Mouse (Mus musculus) gastrocnemius, postnatal 36 days (tissue): ENCODE results near the gene Lypd6b. TPM values are rescaled to one million over a fixed set of nuclear protein-coding genes. Genes with fewer than 3 reads are reported as not detected.

ENCODE experiments used
- DNase-seq, 2 experiments: peaks; one replicate each; pipeline ENCODE4 v3.0.0; 2022
- intact Hi-C: fragments of 180-260 bp; cut with DNase I; formaldehyde crosslinking; loops from one replicate; pipeline ENCODE4 v1.15.1; 2025
- long read RNA-seq, 2 experiments: library from polyadenylated mRNA; stranded (forward); transcript quantifications; one replicate each; pipeline ENCODE4 v2.0.0; 2021
- total RNA-seq, 2 experiments: library from RNA; stranded (reverse); gene quantifications; 2 replicates each; pipeline ENCODE4 v1.2.3; 2021

The Lypd6b gene
- not detected for total RNA-seq
- long read RNA-seq, experiment 1 = 0 reads
- long read RNA-seq, experiment 2 = 0 reads

DNA sequence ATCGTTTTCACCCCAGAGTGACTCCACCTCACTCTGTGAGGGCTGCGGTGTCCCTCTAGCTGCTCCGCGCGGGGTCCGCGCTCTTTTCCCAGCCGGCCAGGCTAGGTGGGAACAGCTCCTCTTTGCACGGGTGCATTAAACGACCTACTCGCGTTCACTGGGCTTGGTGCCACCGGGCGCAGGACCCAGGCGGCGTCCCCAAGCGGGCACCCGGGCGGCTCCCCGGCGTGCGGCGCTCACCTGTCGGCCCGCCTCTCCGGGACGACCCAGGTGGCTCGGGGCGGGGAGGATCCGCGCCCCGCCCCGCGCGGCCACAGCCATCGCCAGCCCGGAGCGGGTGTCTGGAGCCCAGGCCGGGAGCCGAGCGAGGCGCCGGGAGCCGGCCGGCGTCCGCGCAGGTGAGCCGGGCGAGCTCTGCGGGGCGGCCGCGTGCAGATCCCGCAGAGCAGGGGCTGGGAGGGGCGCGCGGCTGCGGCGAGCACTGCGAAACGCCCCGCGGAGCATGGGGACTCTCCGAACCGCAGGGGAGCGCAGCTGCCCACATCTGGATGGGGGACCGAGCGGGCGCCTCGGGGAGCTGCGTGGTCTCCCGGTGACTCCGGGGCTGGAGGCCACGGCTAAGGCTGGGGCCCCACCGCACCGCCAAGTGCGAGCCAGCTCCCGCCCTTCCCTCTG lies at the start of gene Lypd6b:
Gene Lypd6b, plus strand, starts transcription at position 313 of the 675 bp plus-strand sequence.
- intact Hi-C loops = no loop called here
- no peak for DNase-seq

- intact Hi-C loops = loop anchor here (10.0 kb wide), 1 partner anchor 834 kb away; no protein-coding TSS in a partner anchor
- DNase-seq = no peak
Observed at GRCm38 (mm10) chr2:49739046-49739445, 48.4 kb upstream of the Lypd6b start.

DNA sequence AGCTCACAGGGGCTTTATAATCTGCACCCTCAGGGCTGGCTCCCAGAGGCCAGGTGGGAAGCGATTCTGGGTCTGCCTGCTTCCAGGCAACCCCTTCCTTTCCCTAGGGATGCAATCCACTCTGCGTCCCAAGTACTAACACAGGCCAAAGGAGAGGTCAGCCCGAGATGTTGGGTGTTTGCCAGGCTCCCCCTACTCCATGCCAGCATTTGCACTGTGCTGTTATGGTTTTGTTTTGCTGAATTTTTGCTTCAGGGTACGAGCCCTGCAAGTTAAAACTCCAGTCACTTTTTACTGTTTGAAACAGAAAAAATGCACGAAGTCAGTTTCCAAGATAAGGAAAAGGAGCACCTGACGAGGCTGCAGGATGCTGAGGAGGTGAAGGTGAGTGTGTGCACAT lies 46.5 kb upstream of the Lypd6b start:
- DNase-seq = no peak
- intact Hi-C loops = no loop called here

GRCm38 (mm10) chr2:49741895-49742734 lies 45.4 kb upstream of the Lypd6b start:
- intact Hi-C loops = no loop called here
- no peak for DNase-seq

DNA sequence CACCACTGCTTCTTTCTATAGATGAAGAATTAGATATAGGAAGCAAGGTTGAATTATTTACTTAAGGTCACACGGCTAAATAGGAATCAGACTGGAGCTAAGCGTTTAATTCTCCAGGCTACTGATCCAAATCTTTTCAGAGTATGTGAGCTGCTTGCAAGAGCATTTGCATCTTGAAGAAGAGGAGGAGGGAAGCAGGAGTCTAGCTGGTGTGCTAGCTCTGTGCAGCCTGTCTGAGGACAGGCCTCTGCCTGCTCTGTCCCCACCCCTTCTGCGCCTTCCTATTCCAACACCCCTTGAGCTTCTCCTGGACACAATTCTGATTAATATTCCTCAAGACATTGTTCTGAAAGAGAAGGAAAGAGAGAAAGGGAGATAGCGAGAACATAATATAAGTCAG lies 44.6 kb upstream of the Lypd6b start:
- intact Hi-C loops = no loop called here
- DNase-seq = no peak

DNA sequence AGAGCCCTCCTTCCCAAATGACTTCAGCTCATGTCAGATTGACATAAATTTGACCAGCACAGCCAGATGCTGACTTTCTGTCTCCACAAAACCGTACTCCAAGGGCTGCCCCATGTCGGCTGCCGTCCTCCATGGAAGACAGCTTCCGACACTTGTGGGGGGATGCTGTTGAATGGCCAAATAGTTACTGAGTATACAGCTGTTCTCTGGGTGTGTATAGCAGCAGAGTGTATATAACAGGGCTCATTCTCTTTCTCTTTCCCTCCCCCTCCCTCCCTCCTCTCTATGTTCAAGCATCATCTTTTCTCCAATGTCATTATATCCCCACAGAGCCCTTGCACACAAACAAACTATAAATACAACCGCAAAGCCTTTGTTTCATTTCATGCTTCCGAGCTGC lies 43.7 kb upstream of the Lypd6b start:
- intact Hi-C loops = no loop called here
- DNase-seq = no peak

DNA sequence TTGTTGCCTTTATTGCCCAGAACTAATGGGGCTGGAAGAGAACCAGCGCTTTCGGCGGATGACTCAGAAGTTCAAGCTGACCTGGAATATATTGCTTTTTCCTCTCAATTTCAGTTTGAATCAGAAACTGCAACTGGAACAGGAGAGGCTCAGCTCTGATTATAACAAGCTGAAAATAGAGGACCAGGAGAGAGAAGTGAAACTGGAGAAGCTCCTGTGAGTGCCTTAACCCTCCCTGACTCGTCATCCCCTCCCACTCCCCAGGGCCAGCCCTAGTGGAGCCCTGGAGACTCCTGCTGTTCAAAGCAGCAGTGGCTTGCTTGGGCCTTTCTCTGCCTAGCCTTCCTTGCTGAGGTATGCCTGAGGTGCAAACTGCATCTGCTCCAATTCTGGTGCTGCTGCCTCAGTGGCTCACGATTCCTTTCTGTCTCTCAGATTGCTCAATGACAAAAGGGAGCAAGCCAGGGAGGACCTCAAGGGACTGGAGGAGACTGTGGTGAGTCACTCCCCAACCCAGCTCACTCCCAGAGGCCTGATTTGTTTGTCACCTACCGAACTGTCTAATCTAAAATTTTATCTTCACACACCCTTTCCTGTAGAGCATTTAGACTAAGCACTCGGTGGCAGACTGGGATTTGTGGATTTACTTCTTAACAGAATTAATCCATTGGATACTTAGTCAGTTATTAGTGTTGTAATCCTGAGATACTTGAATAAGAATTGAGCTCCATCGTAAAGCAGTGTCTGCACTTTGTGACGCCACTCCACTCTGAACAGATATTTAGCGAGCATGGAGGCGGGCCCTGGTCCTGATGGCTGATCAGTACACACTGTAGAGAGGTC lies 43.0 kb upstream of the Lypd6b start:
- intact Hi-C loops = no loop called here
- DNase-seq = peak in 1 of 2 experiments; percentile 21

DNA sequence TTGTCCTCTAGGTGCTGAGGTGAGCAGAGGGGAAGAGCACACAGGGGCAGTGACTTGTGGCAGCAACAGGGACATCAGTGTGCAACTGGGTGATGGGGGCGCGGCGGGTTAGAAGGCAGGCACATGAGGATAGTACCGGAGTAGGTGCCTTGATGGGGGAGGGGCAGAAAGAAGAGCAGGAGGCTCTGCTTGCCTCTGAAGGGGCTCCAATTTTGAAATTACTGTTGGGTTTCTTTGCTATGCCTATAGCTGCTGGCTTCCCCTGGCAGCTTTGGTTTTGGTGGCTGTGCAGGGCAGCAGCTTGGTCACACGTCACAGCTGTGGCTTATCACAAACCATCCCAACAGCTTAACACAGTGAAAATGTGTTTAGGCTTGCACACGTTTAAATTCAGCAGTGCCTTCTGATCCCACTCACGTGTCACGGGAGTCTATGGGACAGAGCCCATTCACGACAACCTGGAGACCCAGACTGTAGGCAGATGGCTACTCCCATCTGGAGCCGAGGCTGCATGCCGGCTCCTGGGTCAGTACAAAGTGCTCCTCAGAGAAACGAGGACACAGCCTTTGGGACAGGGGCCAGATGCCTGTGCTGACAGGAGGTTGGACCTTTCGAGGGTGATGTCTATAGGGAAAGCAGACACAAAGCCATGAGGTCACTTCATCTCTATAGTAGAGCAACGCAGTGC lies 42.2 kb upstream of the Lypd6b start:
- DNase-seq = no peak
- intact Hi-C loops = no loop called here

GRCm38 (mm10) chr2:49746947-49747346 lies 40.5 kb upstream of the Lypd6b start:
- intact Hi-C loops = no loop called here
- no peak for DNase-seq

- intact Hi-C loops = no loop called here
- DNase-seq = no peak
Observed at GRCm38 (mm10) chr2:49747670-49748069, 39.8 kb upstream of the Lypd6b start.

GRCm38 (mm10) chr2:49748628-49749342 lies 38.7 kb upstream of the Lypd6b start:
- intact Hi-C loops = no loop called here
- DNase-seq = no peak

- intact Hi-C loops = no loop called here
- no peak for DNase-seq
Observed at GRCm38 (mm10) chr2:49749730-49750576, 37.5 kb upstream of the Lypd6b start.

- no peak for DNase-seq
- intact Hi-C loops = no loop called here
Observed at GRCm38 (mm10) chr2:49751544-49752210, 35.8 kb upstream of the Lypd6b start.

- intact Hi-C loops = no loop called here
- DNase-seq = no peak
Observed at GRCm38 (mm10) chr2:49752211-49752607, 35.3 kb upstream of the Lypd6b start.

DNA sequence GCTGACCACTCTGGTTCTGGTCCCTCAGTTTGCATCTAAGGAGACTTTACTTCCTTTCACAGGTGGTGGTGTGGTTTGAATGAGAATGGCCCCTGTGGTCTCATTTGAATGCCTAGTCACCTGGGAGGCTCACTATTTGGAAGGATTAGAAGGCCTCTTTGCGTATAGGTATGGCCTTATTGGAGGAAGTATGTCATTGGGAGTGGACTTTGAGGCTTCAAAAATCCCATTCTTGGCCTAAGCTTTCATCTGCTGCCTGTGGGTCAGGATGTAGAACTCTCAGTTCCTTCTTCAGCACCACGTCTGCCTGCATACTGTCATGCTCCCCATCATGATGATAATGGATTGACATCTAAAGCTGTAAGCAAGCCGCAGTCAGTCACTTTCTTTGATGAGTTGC lies 34.4 kb upstream of the Lypd6b start:
- DNase-seq = no peak
- intact Hi-C loops = no loop called here

DNA sequence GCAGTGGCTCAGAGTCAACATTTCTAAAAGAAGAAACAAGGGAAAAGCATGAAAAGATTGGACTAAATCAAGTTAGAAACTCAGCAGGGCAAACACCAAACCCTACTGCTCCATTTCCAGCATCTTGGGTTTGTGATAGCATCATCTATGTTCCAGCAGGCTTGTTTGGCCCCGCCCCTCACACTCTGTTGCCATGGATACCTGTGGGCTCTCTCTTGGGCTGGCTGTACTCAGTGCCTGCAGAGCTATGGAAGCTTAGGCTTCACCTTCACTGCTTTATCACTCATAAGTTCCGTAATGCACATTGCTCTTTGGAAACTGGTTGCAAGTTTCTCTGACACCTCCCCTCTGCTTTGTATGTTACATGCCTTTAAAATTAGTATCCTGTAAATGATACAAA lies 32.4 kb upstream of the Lypd6b start:
- intact Hi-C loops = no loop called here
- DNase-seq = no peak

GRCm38 (mm10) chr2:49757616-49758015 lies 29.9 kb upstream of the Lypd6b start:
- DNase-seq = no peak
- intact Hi-C loops = no loop called here

DNA sequence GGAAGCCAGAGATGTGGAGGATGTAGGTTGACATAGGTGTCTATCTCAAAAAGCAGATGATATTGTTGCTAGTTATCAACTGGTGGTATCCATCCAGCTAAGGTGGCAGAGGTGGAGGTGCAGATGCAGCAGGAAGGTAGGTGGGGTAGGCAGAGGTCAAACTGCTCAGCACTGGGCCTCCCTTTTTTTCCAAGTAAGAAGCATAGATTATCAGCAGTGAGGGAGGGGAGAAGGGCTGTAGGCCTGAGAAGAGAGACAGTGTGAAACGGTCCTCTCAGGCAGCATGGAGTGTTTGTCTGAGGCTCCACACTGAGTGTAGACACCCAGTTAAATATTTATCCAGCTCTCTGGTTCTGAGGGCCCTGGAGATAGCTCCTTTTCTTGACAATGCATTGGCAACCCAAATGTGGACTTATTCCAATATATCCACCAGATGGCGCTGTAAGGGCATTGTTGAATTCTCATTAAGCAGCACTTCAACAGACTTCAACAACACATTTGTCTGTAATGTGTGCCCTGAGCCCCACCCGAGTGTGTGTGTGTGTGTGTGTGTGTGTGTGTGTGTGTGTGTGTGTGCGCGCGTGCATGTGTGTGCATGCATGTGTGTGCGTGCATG lies 23.0 kb upstream of the Lypd6b start:
- intact Hi-C loops = no loop called here
- no peak for DNase-seq
